Mouse (Mus musculus) subcutaneous adipose tissue, adult 2 months (tissue): ENCODE measurements around the gene Fam90a1b. TPM values are rescaled to one million over a fixed set of nuclear protein-coding genes. Genes with fewer than 3 reads are reported as not detected.

Source experiments
- polyA plus RNA-seq: library from polyadenylated mRNA; depleted of rRNA; stranded (reverse); fragments of >200 nt; gene quantifications from 2 replicates; pipeline ENCODE4 v1.2.3, GENCODE M21; 2012; ENCODE audit warnings: low replicate concordance; rRNA removed

Gene Fam90a1b
- not detected in 2 replicates for polyA plus RNA-seq

GRCm38 (mm10) chrX:94366670-94367241 lies at the start of gene Fam90a1b, which contains the start of gene Apoo:
Gene Fam90a1b (minus strand): TSS chrX:94366777.
Gene Apoo (plus strand): TSS chrX:94367117.

Other genes starting within 250 kb of the Fam90a1b start
- 6.5 and 13.5 TPM in 2 replicates for gene Zfx, start 243.1 kb downstream of the Fam90a1b start, polyA plus RNA-seq
- gene Eif2s3x, start 153.9 kb downstream of the Fam90a1b start, polyA plus RNA-seq: 74.3 and 98.2 TPM in 2 replicates
- 3.6 and 7.6 TPM in 2 replicates for gene Klhl15, start 132.2 kb downstream of the Fam90a1b start, polyA plus RNA-seq
- gene Apoo, start 340 bp upstream of the Fam90a1b start, polyA plus RNA-seq: 9.7 and 17.1 TPM in 2 replicates
- 312 and 485 TPM in 2 replicates for gene Maged1, start 175.4 kb upstream of the Fam90a1b start, polyA plus RNA-seq